Mouse (Mus musculus) skeletal muscle tissue, adult 2 months (tissue): ENCODE results near the gene Pik3r4.

ENCODE experiments used
- DNase-seq: peaks from one replicate; pipeline ENCODE4 v3.0.0-alpha.2; 2012; ENCODE audit warnings: low read depth, low spot score

Pik3r4 gene

DNA sequence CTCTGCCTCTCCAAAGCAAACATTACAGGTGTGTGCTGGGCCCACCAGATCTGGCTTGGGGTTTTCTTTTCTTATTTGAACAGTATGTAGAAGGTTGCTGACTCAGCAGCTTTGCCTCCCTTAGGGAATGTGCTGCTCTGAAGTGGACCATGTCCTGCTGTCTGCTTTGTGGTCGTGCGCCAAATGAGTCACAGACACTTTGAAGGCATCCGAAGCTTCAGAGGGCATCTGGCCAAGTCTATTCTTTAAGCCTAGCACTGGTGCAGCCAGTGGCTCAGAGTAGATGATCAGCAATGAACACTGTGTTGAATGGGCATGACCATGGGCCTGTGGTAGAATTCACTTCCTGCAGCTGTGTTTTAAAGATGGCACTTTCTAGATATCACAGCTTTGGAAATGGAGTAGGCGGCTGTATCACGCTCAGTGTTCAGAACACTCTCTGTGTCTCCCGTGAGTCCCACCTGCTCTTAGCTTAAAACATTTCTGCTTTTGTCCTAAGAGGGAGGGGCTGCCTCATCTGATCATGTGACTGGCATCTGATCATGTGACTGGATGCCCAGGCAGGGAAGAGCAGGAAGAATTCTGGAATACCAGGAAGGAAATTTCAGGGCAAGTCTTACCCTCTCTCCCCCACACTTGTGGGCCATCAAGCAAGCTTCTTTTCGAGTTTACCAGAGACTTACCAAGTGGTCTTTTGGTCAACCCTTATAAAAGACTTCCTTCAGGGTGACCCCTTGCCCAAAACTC lies 54.2 kb downstream of the Pik3r4 start:
- peak; percentile 18 for DNase-seq

GRCm38 (mm10) chr9:105697764-105698396 lies 55.1 kb downstream of the Pik3r4 start:
- no peak for DNase-seq

DNA sequence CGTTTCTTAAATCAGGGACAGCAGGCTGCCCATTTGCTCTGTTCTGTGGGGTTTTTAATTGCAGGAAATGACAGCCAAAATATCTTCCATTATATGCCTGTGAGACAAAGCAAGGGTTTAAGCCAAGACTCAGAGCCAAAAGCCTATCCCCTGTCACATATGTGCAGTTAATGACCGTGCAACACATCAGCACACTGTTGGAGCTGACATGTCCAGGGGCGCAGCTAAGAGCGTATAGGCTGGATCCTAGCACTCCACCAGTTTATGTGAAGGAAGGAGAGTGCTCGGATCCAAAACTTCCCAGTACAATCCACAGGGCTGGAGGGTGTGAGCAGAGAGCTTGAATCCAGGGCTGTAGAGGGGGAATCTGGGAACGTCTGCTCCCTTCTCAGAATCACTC lies 57.9 kb downstream of the Pik3r4 start:
- no peak for DNase-seq

GRCm38 (mm10) chr9:105701966-105702365 lies 59.2 kb downstream of the Pik3r4 start:
- DNase-seq: peak; percentile 79

DNA sequence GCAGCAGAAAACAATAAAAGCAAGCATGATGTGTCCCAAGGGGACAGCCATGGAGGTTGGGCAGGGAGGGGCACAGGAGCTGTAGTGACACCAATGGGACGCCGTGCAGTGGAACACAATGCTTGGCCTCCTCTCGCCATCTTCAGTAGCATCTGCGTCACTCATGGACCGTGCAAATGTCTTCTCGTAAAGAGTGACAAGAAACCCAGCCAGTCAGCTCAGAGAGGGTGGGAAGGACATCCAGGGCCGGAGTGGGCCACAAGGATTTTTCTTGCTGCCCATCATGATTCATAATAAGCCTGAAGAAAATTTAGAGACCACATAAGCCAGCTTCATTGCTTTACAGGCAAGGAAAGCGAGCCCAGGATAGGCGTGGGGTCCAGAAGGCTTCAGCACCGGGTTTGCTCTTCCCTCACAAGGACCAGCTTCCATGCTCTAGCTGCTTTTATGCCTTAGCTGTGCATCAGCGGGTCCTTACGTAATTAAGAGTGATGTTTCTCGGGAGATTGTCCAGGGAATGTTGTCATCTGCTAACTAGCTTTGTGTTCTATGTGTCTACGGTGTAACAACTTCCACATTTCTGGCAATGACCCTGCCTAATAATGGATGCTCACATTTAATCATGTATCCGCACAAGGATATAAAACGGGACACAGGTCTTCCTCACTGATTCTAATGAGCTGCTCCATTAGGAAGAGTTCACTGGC lies 61.6 kb downstream of the Pik3r4 start:
- peak; percentile 15 for DNase-seq

DNA sequence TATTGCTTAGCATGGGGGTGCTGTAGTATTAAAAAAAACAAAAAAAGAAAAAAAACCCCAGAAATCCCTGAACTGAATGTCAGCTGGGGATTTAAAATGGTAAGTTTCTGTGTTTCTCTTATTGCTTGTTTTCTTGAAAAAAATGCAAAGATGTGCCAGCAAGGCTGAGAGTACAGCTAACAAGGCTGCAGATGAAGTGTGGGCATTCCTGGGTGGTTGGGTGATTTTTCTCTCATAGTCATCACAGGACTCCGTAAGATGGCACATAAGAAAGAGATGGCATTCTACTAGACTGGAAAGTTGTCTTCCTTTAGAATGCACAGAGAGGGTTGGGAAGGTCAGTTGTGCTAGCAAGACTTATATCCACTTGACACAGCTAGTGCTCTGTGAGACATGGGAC lies 62.2 kb downstream of the Pik3r4 start:
- no peak for DNase-seq

DNA sequence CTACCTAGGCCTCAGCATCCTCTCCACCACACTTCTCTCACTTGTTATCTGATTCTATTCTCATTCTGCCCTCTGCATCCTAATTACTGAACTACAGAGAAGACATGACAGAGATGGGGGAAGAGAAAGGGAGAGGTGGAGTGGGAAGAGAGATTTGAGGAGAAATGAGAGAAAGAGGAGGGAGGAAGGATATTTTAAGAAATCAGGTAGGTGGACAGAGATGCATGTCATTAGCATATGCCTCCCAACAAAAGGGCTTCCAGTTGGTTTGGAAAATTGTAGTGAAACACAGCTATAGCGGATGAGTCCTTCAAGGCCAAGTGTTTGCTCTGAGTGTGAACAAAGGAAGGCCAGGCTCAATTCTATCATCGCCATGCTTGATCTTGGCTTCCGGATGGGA lies 69.3 kb downstream of the Pik3r4 start:
- DNase-seq: no peak

DNA sequence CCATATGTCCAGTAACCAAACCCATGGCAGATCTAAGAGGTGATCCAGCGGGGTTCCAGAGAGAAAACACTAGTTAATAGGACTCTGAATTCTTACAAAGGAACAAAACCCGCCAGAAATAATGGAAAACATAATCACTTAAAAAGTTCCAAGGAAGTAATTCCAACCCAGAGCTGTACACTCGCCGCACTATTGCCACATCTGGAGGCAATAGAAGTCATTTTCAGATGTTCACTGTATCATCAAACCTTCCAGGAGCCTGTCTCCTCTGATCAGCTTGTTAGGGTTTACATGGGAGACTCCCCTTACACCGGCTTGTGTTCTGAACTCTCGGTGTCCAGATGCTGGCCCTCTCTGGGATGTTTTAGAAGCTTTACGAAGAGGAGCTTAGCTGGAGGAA lies 76.6 kb downstream of the Pik3r4 start:
- no peak for DNase-seq

- no peak for DNase-seq
Observed at GRCm38 (mm10) chr9:105719851-105720395, 77.1 kb downstream of the Pik3r4 start.

DNA sequence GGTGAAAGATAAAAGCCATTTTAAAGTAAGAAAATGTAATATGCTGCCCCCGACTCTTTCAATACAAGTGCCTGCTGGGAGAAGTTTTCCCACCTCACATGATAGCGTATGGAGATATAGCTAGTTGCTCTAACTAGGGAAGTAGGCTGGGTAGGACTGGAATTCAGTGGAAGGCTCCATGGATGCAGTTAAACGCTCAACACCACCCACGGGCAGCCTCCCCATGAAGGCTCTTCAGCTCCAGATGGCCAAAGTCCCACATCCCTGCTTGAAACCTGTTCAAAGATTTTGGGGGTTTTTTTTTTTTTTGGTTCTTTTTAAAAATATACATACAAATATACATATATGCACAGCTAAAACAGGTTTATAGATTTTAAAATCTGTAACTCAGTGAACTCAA lies 77.7 kb downstream of the Pik3r4 start:
- no peak for DNase-seq

GRCm38 (mm10) chr9:105731976-105732375 lies 89.2 kb downstream of the Pik3r4 start:
- peak; percentile 80 for DNase-seq

DNA sequence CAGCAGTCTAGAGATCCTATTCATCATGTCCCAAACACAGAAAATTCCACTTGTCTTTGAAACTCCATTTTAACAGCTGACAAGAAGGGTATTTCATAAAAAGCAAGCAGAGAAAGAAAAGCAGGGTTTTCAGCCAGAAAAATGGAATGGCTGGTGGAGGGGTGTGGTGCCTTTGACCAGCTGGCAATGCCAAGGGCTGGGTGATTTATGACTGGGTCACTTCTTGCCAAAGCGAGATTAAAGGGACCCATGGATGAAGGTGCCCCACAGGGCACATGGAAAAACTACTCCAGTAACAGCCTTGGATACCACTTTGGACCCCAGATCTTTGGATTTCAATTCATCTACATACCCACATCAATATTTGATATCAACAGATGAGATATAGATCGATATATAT lies 91.9 kb downstream of the Pik3r4 start:
- no peak for DNase-seq

GRCm38 (mm10) chr9:105735195-105735594 lies 92.4 kb downstream of the Pik3r4 start:
- no peak for DNase-seq
